Mouse (Mus musculus): ENCODE results near the gene Apoa5. TPM values are rescaled to one million over a fixed set of nuclear protein-coding genes. Genes with fewer than 3 reads are reported as not detected.
"Not testable (repeated sequence)": the region's sequence is repeated elsewhere in the genome, so short reads cannot be mapped to it uniquely, and the experiment has no call there.

Gene Apoa5
- total RNA-seq, 2 experiments from 2014 or later: not detected

DNA sequence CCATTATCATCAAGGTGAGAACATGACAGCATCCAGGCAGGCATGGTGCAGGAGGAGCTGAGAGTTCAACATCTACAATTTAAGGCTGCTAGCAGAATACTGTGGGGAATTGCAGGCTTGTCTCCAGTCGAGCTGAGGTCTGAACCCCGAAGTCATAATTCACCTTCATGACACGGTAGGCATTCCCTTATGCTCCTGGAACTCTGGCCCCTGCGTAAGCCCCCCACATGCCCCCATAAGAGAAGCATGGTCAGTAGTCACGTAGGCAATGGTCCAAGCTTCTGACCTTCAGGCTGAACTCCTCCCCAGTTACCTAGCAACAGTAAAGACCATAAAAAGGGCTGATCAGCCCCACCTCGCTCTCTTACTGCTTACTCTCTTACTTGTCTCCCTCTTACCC, 51.5 kb downstream of the Apoa5 start, which contains the start of gene 4931429L15Rik:
4931429L15Rik (minus strand) TSS at position 101 of the 400 bp plus-strand sequence.
- intact Hi-C loops (cut with DNase I): not testable (repeated sequence)

DNA sequence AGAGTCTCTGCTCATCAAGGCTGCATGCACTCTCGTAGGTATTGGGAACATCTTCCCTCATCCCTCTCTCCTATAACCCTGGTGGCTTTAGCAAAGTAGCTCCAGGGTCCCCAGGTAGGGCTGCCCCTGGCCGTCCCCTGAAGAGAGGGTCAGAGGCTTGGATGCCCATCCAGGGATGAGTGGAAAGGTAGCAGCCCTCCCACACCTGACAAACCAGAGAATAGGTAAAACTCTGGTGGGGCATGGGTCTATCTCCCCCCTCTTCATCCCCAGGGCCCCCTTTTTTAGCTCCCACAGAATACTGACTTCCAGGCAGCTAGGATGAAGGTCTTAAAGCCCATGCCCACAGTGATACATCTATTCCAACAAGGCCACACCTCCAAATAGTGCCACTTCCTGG, 52.0 kb downstream of the Apoa5 start:
- no peak for DNase-seq (ENCODE audit: extremely low spot score in 1 of 2, low spot score in 2 of 2)
- intact Hi-C loops (cut with DNase I): no loop called here

More for the DNA sequence above, 51.5 kb downstream of the Apoa5 start, which contains the start of gene 4931429L15Rik:
- not testable (repeated sequence) for DNase-seq (ENCODE audit: extremely low spot score in 1 of 2, low spot score in 2 of 2)

Other genes starting within 250 kb of the Apoa5 start
- under 1 TPM; 0.47 to 0.56 TPM for gene Apoa1, start 40.1 kb upstream of the Apoa5 start, total RNA-seq (2021)
- gene Apoc3, start 33.0 kb upstream of the Apoa5 start, total RNA-seq (2021): not detected
- gene Apoa4, start 27.9 kb upstream of the Apoa5 start, total RNA-seq (2021): not detected
- gene Zpr1, start 4.4 kb downstream of the Apoa5 start, total RNA-seq (2021): 10 to 100 TPM; 38.9 to 41.3 TPM
- gene Bud13, start 14.4 kb downstream of the Apoa5 start, total RNA-seq (2021): 10 to 100 TPM in 1 of 2 experiments, 1 to 10 TPM in 1; 9.6 to 10.4 TPM
- gene 4931429L15Rik, start 51.4 kb downstream of the Apoa5 start, total RNA-seq (2021): not detected